Mouse (Mus musculus) kidney, postnatal 10 days (tissue): ENCODE data around the gene Dlg4.
A peak's percentile ranks its signal among the peaks of the same experiment; 100 is the strongest.
"Not testable (repeated sequence)": the region's sequence is repeated elsewhere in the genome, so short reads cannot be mapped to it uniquely, and the experiment has no call there.

Experiments used
- DNase-seq: peaks from one replicate; pipeline ENCODE4 v3.0.0; 2021; ENCODE audit warnings: mixed read lengths

The Dlg4 gene

GRCm38 (mm10) chr11:69997070-69997509, 19.7 kb upstream of the Dlg4 start:
- peak; percentile 96 for DNase-seq

- peak; percentile 26 for DNase-seq
These were observed 17.9 kb upstream of the Dlg4 start for GRCm38 (mm10) chr11:69998567-69999491.

GRCm38 (mm10) chr11:69999666-70000065, 17.1 kb upstream of the Dlg4 start:
- no peak for DNase-seq

- DNase-seq = peak; percentile 96
These were observed 16.3 kb upstream of the Dlg4 start, which contains the start of gene Dvl2 for GRCm38 (mm10) chr11:70000396-70000898. TSS of gene Dvl2 (plus strand) at chr11:70000595.

- no peak for DNase-seq
These were observed 15.6 kb upstream of the Dlg4 start for GRCm38 (mm10) chr11:70001159-70001558.

GRCm38 (mm10) chr11:70001865-70002264, 14.9 kb upstream of the Dlg4 start:
- DNase-seq = peak; percentile 67

GRCm38 (mm10) chr11:70002471-70002870, 14.3 kb upstream of the Dlg4 start:
- DNase-seq = no peak

GRCm38 (mm10) chr11:70005521-70005920, 11.2 kb upstream of the Dlg4 start:
- no peak for DNase-seq

GRCm38 (mm10) chr11:70010033-70010432, 6.7 kb upstream of the Dlg4 start:
- DNase-seq = no peak

GRCm38 (mm10) chr11:70010548-70010947, 6.2 kb upstream of the Dlg4 start:
- DNase-seq = peak; percentile 11

GRCm38 (mm10) chr11:70010961-70011360, 5.8 kb upstream of the Dlg4 start:
- no peak for DNase-seq

GRCm38 (mm10) chr11:70012931-70013330, 3.8 kb upstream of the Dlg4 start:
- DNase-seq = no peak

GRCm38 (mm10) chr11:70013408-70013807, 3.3 kb upstream of the Dlg4 start:
- peak; percentile 6 for DNase-seq

- peak; percentile 9 for DNase-seq
These were observed 2.7 kb upstream of the Dlg4 start for GRCm38 (mm10) chr11:70014051-70014450.

GRCm38 (mm10) chr11:70014880-70015558, 1.7 kb upstream of the Dlg4 start, which contains the start of gene Acadvl:
TSS of gene Acadvl (minus strand) at chr11:70015411.
- peak; percentile 94 for DNase-seq

- DNase-seq = no peak
These were observed 1.1 kb upstream of the Dlg4 start for GRCm38 (mm10) chr11:70015677-70016076.

- not testable (repeated sequence) for DNase-seq
These were observed 565 bp upstream of the Dlg4 start for GRCm38 (mm10) chr11:70016177-70016576.

GRCm38 (mm10) chr11:70017199-70017767, 541 bp downstream of the Dlg4 start:
- DNase-seq = peak; percentile 13

- peak; percentile 81 for DNase-seq
These were observed 1.6 kb downstream of the Dlg4 start for GRCm38 (mm10) chr11:70018131-70018990.

GRCm38 (mm10) chr11:70019495-70020021, 2.8 kb downstream of the Dlg4 start:
- DNase-seq = no peak

GRCm38 (mm10) chr11:70020022-70020631, 3.4 kb downstream of the Dlg4 start:
- DNase-seq = peak; percentile 39
